Mouse (Mus musculus) gastrocnemius, postnatal 14 days (tissue): ENCODE data around the gene Dynlt1b. TPM values are rescaled to one million over a fixed set of nuclear protein-coding genes. Genes with fewer than 3 reads are reported as not detected.
"Not testable (repeated sequence)": the region's sequence is repeated elsewhere in the genome, so short reads cannot be mapped to it uniquely, and the experiment has no call there.

ENCODE experiments used
- DNase-seq: peaks from one replicate; pipeline ENCODE4 v3.0.0; 2021; ENCODE audit warnings: mixed read lengths
- intact Hi-C: fragments of 180-260 bp; cut with DNase I; formaldehyde crosslinking; loops from one replicate; pipeline ENCODE4 v1.15.1; 2025; ENCODE audit warnings: low total_unique reads
- long read RNA-seq, 2 experiments: library from polyadenylated mRNA; stranded (forward); transcript quantifications; one replicate each; pipeline ENCODE4 v2.0.0; 2021
- total RNA-seq, 2 experiments: library from RNA; stranded (reverse); gene quantifications; 2 replicates each; pipeline ENCODE4 v1.2.3; 2021

Dynlt1b gene
- 10 to 100 TPM; 81.4 to 83.4 TPM for total RNA-seq
- long read RNA-seq, experiment 1, transcript Dynlt1b-201 (5 exons, 771 nt) = major isoform, 12 of 20 reads
- long read RNA-seq, experiment 1, partial matches to known transcripts = 8 of 20 reads
- long read RNA-seq, experiment 1, other reads (novel, unspliced or antisense) = 0 of 20 reads
- long read RNA-seq, experiment 2, transcript Dynlt1b-201 (5 exons, 771 nt) = major isoform, 9 of 13 reads
- long read RNA-seq, experiment 2, partial matches to known transcripts = 3 of 13 reads
- long read RNA-seq, experiment 2, other reads (novel, unspliced or antisense) = 1 of 13 reads

DNA sequence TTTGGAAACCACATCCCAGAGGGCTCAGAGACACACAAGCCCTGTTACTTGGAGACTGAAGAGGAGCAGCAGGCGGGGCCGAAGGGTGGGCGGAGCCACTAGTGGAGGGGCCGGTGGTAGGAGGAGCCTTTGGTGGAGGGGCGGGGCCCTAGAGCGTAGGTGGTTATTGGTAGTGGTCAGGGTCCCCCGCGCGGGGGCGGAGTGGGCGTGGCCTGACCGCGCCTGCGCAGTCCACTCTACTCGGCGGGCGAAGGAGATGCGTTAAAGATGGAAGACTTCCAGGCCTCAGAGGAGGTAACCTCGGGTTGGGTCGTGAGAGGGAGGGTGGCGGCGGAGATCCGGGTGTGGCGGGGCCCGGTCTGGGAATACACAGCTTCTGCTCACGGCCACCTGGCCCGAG, at the start of gene Dynlt1b:
Dynlt1b (plus strand) TSS at position 168 of the 400 bp plus-strand sequence.
- intact Hi-C loops = not testable (repeated sequence)
- DNase-seq = peak; percentile 100

DNA sequence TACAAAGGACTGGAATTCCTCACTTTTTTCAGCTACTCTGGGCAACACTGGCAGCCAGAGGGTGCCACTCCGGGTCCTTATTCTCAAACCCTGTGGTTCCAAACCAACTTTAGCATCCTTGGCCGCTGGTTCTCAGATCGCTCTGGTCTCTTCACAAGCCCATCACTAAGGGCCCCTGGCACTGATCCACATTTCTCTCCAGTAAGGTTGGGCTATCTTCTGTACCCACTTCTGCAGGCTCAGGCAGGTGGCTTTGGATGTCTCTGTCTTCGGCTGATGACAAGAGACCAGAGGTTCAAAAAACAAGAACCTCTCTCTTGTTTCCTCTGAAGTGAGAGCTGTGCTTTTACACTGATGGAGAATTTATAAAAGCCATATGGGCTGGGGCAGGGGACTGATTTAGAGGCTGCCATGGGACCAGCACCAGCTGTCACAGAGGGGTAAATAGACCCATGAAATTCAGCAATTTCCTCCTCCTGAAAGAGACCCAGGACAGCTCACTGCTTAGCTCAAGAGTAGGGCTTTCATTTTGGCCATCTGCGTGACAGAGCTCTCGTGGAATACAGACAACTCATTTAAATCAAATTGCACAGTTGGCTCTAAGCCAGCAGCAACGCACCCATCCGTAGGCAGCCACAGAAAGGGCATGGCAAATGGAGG, 49.6 kb upstream of the Dynlt1b start:
- intact Hi-C loops, DNase-seq: not testable (repeated sequence)

DNA sequence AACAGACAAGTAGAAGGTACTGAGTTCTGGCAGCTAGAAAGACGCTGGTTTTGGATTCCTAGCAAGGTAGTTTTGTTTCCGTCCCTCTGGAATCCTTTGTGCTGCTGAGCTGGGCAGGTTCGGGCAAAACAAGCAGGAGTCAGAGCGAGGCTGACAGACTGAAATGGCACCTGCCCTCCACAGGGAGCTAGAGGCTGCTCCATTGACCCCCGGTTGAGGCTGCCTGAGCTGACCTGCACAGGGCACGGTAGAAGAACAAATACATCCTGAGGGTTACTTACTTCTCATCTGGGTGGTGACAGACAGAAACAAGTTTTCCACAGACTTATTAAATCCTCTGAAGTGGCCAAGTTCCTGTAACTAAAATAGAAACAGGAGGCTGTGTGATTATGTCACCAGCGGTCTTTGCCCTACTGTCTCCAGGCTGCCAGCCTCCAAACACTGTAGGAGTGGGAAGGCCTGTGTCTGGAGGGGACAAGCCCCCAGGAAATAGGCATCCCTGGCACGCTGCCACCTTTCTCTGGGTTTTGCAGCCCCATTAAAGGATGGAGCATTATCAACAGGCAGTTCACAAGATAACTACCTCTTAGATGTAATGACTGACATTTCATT, 48.7 kb upstream of the Dynlt1b start:
- intact Hi-C loops, DNase-seq: not testable (repeated sequence)

DNA sequence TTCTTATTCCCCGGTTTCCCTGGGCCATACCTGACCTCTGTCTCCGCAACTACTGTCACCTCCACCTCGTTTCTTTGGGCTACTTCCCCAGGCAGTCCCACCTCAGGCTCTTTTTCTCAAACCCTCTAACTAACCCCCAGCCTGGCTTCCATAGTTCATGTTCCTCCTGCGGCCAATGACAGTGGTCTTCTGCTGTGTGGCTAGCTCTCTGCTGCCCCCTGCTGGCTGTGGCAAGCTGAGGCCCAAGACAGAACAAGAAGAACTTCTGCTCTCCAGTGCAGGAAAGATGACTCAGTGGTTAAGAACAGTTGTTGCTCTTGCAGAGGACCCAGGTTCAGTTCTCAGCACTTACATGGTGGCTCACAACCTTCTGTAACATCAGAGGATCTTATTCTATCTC, 43.0 kb upstream of the Dynlt1b start:
- DNase-seq, intact Hi-C loops: not testable (repeated sequence)

DNA sequence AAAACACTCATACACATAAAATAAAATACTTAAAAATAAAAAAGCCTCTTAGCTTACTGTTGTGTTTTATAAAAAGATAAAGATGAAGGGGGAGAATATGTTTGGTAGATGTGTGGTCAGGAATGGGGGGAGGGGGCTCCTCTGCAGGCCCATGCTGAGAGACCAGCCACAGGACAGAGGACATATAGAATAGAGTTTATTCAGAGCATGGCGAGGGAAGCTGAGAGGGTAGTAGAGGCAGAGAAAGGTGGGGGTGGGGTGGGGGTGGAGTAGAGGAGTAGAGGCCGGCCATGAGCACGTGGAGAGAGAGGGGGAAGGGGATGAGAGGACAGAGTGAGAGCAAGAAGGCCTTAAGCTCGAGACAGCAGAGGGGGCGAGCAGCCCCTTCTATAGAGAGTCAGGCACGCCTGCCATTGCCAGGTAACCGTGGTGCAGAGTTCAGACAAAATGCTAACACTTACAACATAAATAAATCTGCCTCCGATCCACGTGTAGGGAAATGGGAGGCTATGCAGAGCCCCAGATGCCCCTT, 42.5 kb upstream of the Dynlt1b start:
- intact Hi-C loops, DNase-seq: not testable (repeated sequence)

DNA sequence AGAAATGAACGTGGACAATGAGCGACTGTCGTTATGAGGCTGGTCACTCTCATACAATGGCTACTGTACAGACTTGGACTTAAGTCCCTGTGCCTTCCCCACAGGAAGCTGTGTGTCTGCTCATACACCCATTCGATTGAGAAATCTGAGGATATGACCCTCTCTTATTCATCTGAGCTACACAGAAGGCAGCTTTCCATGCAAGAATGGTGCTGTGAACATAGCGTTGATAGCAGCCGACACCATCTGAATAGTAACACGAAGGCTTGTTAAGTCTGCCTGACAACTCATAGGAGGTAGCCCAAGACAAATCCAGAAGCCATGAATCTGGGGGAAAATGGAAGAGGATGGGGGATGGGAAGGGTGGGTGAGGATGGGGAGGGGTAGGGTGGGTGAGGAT, 40.4 kb upstream of the Dynlt1b start:
- DNase-seq, intact Hi-C loops: not testable (repeated sequence)

DNA sequence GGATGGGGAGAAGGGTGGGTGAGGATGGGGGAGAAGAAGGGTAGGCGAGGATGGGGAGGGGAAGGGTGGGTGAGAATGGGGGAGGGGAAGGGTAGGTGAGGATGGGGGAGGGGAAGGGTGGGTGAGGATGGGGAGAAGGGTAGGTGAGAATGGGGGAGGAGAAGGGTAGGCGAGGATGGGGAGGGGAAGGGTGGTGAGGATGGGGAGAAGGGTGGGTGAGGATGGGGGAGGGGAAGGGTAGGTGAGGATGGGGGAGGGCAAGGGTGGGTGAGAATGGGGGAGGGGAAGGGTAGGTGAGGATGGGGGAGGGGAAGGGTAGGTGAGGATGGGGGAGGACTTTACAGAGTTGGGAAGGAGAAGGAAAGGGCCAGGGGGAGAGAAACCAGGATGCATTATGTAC, 39.2 kb upstream of the Dynlt1b start:
- DNase-seq, intact Hi-C loops: not testable (repeated sequence)

DNA sequence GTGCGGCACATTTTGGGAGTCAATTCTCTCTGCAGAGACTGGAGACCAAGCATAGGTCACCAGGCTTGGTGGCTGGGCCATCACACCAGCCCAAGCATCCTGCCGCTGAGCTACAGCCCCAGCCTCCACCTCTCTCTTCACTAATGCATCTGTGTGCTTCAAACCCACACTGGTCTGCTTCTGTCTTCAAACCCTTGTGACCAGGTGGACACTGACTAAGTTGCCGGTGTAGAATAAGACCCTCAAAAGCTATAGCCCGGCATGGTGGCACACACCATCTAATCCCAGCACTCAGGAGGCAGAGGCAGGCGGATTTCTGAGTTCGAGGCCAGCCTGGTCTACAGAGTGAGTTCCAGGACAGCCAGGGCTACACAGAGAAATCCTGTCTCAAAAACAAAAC, 38.2 kb upstream of the Dynlt1b start:
- intact Hi-C loops, DNase-seq: not testable (repeated sequence)

DNA sequence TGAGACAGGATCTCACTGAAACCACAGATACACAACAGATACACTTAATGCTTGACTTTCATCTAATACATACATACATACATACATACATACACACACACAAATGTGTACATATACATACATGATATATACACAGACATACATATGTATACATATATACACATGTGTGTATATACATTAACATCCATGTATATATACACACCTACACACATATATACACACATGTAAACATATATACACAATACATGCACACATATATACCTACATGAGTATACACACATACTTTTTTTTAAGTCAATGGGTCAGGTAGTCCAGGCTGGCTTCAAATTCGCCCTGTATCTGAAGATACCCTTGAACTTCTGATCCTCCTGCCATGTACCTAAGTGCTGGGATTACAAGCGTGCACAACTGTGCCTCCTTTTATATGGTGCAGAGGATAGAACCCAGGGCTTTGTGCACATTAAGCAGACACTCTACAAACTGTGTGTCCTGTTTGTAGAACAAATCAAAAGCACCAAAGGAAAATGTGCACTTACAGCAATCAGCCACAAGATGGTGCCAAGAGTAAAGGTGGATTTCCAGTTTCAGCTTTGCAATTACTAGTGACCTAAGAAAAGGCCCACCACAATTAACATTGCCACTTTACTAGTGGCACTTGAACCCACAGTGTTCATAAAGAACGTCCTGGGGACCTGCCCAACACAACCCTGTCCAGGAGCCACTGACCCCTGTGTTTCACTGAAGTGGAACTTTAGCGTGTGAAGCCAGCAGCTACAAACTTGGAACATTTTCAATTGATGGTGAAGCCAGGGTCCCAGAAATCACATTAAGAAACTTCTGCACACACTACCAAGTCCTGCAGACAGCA, 37.2 kb upstream of the Dynlt1b start:
- intact Hi-C loops = not testable (repeated sequence)

DNA sequence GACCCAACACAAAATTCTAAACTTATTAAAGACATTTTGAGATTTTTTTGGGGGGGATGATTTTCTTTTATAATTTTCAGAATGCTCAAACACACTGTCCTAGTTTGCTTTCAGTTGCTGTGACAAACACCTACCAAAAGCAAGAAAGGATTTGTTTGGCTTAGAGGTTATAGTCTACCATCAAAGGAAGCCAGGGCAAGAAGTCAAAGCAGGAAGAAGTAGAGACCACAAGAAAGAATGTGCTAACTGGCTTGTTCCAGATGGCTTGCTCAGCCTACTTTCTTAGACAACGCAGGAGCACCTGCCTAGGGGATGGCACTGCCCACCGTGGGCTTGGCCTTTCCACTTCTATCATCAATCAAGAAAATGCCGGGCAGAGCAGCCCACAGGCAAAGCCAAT, 31.8 kb upstream of the Dynlt1b start:
- intact Hi-C loops, DNase-seq: not testable (repeated sequence)

More for the DNA sequence above, 37.2 kb upstream of the Dynlt1b start:
- DNase-seq = not testable (repeated sequence)

DNA sequence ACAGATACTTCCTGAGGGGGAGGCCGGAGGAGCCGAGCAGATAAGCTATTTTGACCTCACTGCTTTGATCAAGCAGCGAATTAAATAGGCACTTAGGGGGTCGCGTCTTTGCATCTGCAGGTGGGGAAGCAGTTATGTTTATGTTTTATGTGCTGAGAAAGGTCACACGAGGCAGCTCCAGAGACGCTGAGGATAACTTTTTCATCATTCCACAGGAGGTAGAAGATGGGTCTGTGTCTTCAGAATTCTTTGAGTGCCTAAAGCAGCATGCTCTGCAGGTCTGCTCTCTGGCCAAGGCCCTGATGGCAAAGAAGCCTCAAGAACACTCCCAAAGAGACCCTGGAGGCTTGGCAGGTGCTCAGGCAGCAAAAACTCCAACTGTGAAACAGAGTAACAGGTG, 31.1 kb upstream of the Dynlt1b start:
- DNase-seq, intact Hi-C loops: not testable (repeated sequence)

DNA sequence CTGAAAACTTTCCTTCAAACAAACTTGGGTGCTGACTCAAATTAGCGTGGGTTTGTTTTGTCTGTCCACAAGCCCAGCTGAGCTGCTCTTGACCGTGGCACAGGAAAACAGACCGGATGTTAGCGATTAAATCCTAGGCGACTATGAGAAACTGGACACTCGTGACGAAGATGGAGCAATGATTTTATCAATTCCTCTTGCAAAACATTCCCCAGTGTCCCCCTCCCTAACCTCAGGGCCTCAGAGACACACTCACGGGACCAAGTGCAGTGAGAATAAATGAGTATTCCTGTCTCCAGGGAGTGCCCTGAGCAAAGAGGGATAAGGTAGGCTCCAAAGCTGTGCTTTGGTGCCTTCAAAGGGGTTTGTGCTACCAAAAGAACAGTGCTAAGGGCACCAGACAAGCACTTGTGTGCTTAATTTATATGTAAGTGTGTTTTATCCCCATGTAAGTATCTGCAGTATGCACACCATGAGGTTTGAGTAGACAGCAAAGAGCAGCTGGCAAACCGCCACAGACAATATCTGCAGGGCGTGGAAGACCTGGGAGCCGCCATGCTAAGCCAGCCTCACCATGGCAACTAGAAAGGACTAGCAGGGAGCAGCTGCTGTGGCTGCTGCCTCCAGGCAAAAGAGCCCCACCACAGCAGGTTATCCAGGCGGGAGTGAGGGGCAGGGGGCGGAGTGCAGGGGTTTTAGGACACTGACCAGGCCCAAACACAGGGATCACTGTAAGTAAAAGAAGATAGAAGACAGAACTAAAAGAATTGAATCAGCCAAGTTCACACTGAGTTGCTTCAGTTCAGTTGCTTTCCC, 30.4 kb upstream of the Dynlt1b start:
- DNase-seq, intact Hi-C loops: not testable (repeated sequence)

DNA sequence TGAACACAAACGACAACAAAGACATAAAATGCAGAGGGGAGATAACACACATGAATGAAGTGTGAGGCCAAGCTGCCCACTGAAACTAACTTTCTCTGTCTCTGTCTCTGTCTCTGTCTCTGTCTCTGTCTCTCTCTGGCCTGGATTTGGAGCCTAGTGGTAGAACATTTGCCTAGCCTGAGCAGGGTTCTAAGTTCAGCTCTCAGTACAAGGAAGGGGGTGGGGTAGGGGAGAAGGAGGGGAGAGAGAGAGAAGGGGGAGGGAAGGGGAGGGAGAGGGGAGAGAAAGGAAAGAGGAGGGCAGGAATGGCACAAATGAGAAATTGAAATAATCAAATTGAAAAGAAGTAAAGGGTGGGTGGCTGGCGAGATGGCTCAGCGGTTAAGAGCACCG, 29.8 kb upstream of the Dynlt1b start:
- intact Hi-C loops, DNase-seq: not testable (repeated sequence)

DNA sequence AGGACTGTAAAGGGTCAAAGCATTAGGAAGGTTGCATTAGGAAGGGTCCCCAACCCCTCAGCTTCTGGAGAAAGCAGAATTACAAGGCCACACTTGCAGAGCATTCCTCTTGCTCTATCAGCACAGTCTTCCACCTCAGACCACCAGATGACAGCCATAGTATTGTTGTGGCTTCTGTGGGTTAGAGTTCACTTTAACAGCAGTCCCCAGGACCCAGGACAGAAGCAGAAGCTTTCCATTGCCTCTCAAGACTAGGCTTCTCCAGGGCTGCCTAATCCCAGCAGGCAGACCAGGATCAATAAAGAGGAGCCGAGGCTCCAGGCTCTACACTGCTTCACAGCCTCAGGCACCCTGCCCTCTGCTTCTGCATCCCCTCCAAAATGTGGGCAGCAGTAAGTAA, 25.4 kb upstream of the Dynlt1b start:
- DNase-seq, intact Hi-C loops: not testable (repeated sequence)

DNA sequence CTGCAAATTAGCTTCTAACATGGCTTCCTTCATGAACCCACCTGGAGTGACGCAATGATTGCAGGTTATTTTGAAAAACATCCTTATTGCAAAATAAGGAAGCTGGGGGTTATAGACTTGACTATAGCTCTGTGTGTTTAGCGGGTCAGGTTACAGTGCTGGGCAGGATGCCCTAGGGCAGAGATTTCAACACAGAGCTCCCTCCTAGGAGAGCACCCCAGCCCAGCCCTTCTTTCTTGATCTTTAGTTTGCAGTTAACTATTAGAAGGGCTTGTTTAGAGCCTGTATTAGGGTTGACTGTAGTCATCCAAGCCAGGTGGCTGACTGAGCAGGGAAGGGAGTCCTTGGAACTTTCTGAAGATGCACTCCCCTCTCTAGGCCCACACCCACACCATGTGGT, 22.9 kb upstream of the Dynlt1b start:
- DNase-seq = peak; percentile 20
- intact Hi-C loops = not testable (repeated sequence)

DNA sequence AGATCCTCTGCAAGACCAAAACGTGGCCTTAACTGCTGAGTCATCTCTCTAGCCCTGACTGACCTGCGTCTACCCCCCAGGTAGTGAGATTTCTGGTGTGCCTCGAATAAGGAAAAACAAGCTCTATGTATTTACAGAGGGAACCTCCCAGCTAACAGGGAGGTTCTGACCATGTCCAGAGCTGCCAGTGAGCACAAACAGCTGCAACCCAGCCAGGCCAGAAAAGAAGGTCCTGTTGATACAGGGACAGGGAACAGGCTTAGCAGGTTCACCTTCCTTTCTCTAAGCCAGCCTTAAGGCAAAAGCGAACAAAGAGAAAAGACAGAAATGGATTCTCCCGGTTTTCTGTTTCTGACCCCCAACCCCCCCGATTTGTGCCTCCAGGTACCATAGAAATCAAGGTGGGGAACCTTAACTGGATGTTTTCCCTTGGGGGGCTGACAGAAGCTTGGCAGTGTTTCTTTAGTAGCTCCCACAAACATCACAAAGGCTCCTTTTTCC, 19.1 kb upstream of the Dynlt1b start:
- DNase-seq, intact Hi-C loops: not testable (repeated sequence)

DNA sequence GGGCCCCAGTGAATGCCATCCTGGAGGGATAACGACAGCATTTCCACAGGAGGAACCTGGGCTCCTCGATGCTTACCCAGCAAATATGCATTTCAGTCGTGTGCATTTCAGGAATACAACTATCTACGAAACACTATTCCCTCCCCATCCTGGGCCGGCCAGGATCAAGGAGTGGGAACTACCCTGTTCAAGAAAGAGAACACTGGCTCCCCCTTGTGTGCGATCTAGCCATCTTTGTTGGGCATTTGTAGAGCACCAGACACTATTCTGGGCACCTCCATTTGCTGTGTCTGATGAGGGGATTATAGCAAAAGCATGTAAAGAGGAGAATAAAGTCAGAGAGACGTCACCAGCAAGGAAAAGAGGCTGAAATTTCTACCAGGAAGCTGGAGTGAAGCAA, 12.8 kb upstream of the Dynlt1b start:
- intact Hi-C loops, DNase-seq: not testable (repeated sequence)

DNA sequence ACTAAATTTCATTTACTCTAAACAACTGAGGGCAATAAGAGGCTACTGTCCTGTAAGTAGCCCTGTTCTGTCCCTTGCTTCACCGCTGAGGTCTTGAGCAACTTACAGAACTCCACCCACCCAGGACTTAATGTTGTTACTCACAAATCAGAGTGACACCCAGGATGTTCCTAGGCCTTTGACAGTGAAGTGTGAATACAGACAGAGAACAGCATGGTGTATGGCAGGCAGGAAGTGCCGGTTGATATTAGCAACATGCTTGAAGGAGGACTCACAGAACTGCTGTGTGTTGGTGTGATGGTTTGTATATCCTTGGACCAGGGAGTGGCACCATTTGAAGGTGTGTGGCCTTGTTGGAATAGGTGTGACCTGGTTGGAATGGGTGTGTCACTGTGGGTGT, 9.4 kb upstream of the Dynlt1b start:
- intact Hi-C loops, DNase-seq: not testable (repeated sequence)
